Mouse (Mus musculus): ENCODE measurements around the gene Mvd. TPM values are rescaled to one million over a fixed set of nuclear protein-coding genes. Genes with fewer than 3 reads are reported as not detected.

The Mvd gene
- polyA plus RNA-seq, 1 experiment: 60.4 TPM

DNA sequence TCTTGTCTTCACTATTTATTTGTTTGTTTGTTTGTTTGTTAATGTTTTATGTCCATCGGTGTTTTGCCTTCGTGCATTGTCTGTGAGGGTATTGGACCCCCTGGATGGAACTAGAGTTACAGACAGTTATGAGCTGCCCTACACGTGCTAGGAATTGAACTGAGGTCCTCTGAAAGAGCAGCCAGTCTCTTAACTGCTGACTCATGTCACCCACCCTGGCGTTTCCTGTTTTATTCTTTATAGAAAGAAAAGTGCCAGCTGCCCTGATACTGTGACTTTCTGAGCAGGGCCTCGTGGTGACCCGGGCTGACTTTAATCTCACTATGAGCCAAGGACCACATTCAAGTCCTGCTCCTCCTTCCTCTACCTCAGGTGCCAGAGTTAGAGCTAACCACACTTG is 27.7 kb downstream of the Mvd start:
- TF ChIP-seq POLR2A (IDR thresholded peaks at IDR 0.05; ENCODE audit: insufficient read depth, low read length) (no peak), CTCF (IDR thresholded peaks at IDR 0.05; ENCODE audit: low read depth, low read length) (no peak), EP300 (IDR thresholded peaks at IDR 0.05; ENCODE audit: insufficient read depth, low read depth, low read length) (no peak)
- H3K27ac ChIP-seq (ENCODE audit: insufficient read depth, low read length): no peak overlapping the region
- no peak overlapping the region for H3K4me3 ChIP-seq (ENCODE audit: low read depth, low read length)
- peaks cover 52% of the 10 kb centered on the region for H3K36me3 ChIP-seq (ENCODE audit: control insufficient read depth, insufficient read depth, low read length, poor library complexity, severe bottlenecking)
- H3K9me3 ChIP-seq (replicated peaks; ENCODE audit: control insufficient read depth, insufficient read depth, low read length, poor library complexity, severe bottlenecking): no peaks in the 10 kb centered on the region
- H3K9ac ChIP-seq (ENCODE audit: low read depth, poor library complexity, severe bottlenecking): no peak overlapping the region
- H3K4me1 ChIP-seq (ENCODE audit: control insufficient read depth, insufficient read depth, low read length): no peaks in the 10 kb centered on the region
- no peaks in the 10 kb centered on the region for H3K27me3 ChIP-seq (ENCODE audit: control insufficient read depth, insufficient read depth, low read length, poor library complexity, severe bottlenecking)

DNA sequence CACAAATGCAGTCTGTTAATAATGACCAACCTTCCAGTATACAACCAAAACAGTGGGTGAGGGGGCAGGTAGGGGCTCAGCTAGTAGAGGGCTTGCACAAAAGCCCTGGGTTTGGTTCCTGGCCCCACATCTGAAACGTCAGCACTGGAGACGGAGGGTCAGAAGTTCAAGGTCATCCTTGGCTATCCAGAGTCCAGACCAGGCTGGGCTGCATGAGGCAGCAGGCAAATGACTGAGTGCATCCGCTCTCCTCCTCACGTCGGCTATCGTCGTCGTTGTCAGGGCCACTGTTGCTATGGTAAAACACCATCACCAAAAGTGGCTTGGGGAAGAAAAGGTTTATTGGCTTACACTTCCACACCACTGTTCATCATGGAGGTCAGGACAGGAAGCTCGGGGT is 28.9 kb downstream of the Mvd start:
- no peaks in the 10 kb centered on the region for H3K27me3 ChIP-seq (ENCODE audit: control insufficient read depth, insufficient read depth, low read length, poor library complexity, severe bottlenecking)
- peaks cover 63% of the 10 kb centered on the region for H3K36me3 ChIP-seq (ENCODE audit: control insufficient read depth, insufficient read depth, low read length, poor library complexity, severe bottlenecking)
- no peaks in the 10 kb centered on the region for H3K4me1 ChIP-seq (ENCODE audit: control insufficient read depth, insufficient read depth, low read length)
- H3K9me3 ChIP-seq (replicated peaks; ENCODE audit: control insufficient read depth, insufficient read depth, low read length, poor library complexity, severe bottlenecking): no peaks in the 10 kb centered on the region
- no peak overlapping the region for H3K9ac ChIP-seq (ENCODE audit: low read depth, poor library complexity, severe bottlenecking)
- no peak overlapping the region for H3K27ac ChIP-seq (ENCODE audit: insufficient read depth, low read length)
- no peak overlapping the region for H3K4me3 ChIP-seq (ENCODE audit: low read depth, low read length)
- TF ChIP-seq CTCF (IDR thresholded peaks at IDR 0.05; ENCODE audit: low read depth, low read length) (no peak), POLR2A (IDR thresholded peaks at IDR 0.05; ENCODE audit: insufficient read depth, low read length) (no peak), EP300 (IDR thresholded peaks at IDR 0.05; ENCODE audit: insufficient read depth, low read depth, low read length) (no peak)

DNA sequence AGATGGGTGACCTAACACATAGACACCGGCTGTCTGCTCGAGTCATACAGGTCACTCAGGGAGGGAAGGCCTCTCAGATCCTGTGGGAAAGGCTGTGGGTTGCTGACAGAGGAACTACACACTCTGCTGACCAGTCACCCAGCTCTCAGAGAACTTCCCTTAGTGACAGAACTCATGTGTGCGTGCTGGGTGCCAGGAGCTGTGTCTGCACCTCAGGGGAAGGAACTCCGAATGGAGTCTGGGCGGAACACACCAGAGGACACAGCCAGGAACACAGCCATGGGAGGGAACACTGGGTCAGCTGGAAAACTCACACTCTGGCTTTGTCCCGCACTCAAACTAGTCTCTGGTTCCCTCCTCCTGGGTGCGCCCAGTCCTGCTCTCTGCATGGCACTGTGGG is 35.5 kb downstream of the Mvd start:
- peaks cover 81% of the 10 kb centered on the region for H3K36me3 ChIP-seq (ENCODE audit: control insufficient read depth, insufficient read depth, low read length, poor library complexity, severe bottlenecking)

DNA sequence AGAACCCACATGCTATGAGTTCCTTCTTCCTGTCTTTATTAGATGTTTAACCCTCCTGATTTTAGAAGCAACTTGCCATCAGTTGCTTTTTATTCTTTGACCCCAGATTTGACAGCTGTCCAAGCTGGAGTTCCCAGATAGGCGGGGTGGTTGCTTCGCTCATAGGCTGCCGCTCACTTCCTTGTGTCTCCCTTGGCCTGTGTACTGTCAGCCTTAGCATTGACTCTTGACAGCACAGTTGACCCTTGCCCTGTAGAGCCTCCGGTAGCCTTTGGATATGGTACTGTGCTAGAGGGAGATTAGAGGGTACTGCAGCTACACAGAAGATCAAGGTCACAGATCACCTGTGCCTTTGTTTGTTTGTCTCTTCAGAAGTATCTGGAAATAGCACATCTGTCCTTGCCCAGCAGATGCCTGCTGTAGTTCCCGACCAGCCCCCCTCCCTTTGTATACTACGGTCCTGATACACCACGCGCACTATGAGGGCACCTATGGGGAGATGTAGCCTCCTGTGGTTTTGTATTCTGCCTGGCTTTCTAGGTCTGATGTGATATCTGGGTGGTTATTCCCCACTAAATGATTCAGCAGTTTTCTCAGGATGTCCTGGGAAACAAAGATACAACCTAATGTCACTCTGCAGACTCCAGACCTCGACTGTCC is 37.9 kb downstream of the Mvd start:
- H3K4me3 ChIP-seq (ENCODE audit: low read depth, low read length): no peak overlapping the region
- H3K4me1 ChIP-seq (ENCODE audit: control insufficient read depth, insufficient read depth, low read length): no peaks in the 10 kb centered on the region
- H3K27me3 ChIP-seq (ENCODE audit: control insufficient read depth, insufficient read depth, low read length, poor library complexity, severe bottlenecking): no peaks in the 10 kb centered on the region
- H3K9ac ChIP-seq (ENCODE audit: low read depth, poor library complexity, severe bottlenecking): no peak overlapping the region
- peaks cover 79% of the 10 kb centered on the region for H3K36me3 ChIP-seq (ENCODE audit: control insufficient read depth, insufficient read depth, low read length, poor library complexity, severe bottlenecking)
- no peaks in the 10 kb centered on the region for H3K9me3 ChIP-seq (replicated peaks; ENCODE audit: control insufficient read depth, insufficient read depth, low read length, poor library complexity, severe bottlenecking)
- no peak overlapping the region for H3K27ac ChIP-seq (ENCODE audit: insufficient read depth, low read length)
- TF ChIP-seq POLR2A (IDR thresholded peaks at IDR 0.05; ENCODE audit: insufficient read depth, low read length) (no peak), EP300 (IDR thresholded peaks at IDR 0.05; ENCODE audit: insufficient read depth, low read depth, low read length) (no peak), CTCF (IDR thresholded peaks at IDR 0.05; ENCODE audit: low read depth, low read length) (no peak)

More for the DNA sequence above, 35.5 kb downstream of the Mvd start:
- Histone ChIP-seq H3K27me3 (ENCODE audit: control insufficient read depth, insufficient read depth, low read length, poor library complexity, severe bottlenecking) (no peaks in the 10 kb centered on the region), H3K27ac (ENCODE audit: insufficient read depth, low read length) (no peak overlapping the region), H3K4me3 (ENCODE audit: low read depth, low read length) (no peak overlapping the region), H3K4me1 (ENCODE audit: control insufficient read depth, insufficient read depth, low read length) (no peaks in the 10 kb centered on the region), H3K9ac (ENCODE audit: low read depth, poor library complexity, severe bottlenecking) (no peak overlapping the region), H3K9me3 (replicated peaks; ENCODE audit: control insufficient read depth, insufficient read depth, low read length, poor library complexity, severe bottlenecking) (no peaks in the 10 kb centered on the region)
- TF ChIP-seq CTCF (IDR thresholded peaks at IDR 0.05; ENCODE audit: low read depth, low read length) (no peak), EP300 (IDR thresholded peaks at IDR 0.05; ENCODE audit: insufficient read depth, low read depth, low read length) (no peak), POLR2A (IDR thresholded peaks at IDR 0.05; ENCODE audit: insufficient read depth, low read length) (no peak)

DNA sequence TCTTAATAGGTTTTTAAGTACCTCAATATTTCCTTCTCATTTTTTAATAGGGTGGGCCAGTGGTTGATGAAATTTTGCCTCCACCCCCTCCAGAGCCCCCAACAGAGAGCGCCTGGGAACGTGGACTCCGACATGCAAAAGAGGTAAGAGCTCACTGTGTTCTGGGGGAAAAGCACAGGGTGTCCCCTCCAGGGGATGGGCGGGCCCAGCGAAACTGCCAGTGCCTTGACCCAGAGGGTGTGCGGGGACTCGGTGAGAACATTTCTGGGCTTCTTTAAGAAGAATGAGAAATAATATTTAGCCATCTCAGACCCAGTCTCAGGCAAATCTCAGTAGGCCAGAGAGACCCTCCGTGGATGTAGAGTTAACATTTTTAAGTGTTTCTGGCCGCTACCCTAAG is 45.0 kb downstream of the Mvd start:
- H3K36me3 ChIP-seq (ENCODE audit: control insufficient read depth, insufficient read depth, low read length, poor library complexity, severe bottlenecking): peaks cover 74% of the 10 kb centered on the region
- H3K9ac ChIP-seq (ENCODE audit: low read depth, poor library complexity, severe bottlenecking): no peak overlapping the region
- no peaks in the 10 kb centered on the region for H3K4me1 ChIP-seq (ENCODE audit: control insufficient read depth, insufficient read depth, low read length)
- H3K27ac ChIP-seq (ENCODE audit: insufficient read depth, low read length): no peak overlapping the region
- TF ChIP-seq EP300 (IDR thresholded peaks at IDR 0.05; ENCODE audit: insufficient read depth, low read depth, low read length) (no peak), POLR2A (IDR thresholded peaks at IDR 0.05; ENCODE audit: insufficient read depth, low read length) (no peak)
- no peaks in the 10 kb centered on the region for H3K9me3 ChIP-seq (replicated peaks; ENCODE audit: control insufficient read depth, insufficient read depth, low read length, poor library complexity, severe bottlenecking)
- no peaks in the 10 kb centered on the region for H3K27me3 ChIP-seq (ENCODE audit: control insufficient read depth, insufficient read depth, low read length, poor library complexity, severe bottlenecking)
- no peak overlapping the region for H3K4me3 ChIP-seq (ENCODE audit: low read depth, low read length)

DNA sequence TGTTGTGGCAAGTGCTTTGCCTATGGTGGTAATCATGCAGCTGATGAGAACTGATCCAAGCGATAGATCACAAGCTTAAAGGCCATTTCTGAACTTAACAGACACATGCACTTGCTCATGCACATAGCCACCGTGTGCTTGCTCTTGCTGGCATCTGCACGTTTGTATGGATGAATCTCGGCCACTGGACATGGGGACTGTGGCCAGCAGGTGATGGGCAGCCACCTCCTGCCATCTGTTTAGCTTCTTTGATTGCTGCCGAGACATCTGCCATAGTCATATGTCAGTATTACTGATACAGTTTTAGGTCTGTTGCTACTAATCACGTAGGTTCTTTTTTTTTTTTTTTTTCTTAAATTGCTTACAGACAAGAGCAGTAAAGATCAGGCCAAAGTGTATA is 47.9 kb downstream of the Mvd start:
- H3K27me3 ChIP-seq (ENCODE audit: control insufficient read depth, insufficient read depth, low read length, poor library complexity, severe bottlenecking): no peaks in the 10 kb centered on the region
- no peaks in the 10 kb centered on the region for H3K4me1 ChIP-seq (ENCODE audit: control insufficient read depth, insufficient read depth, low read length)
- no peak overlapping the region for H3K27ac ChIP-seq (ENCODE audit: insufficient read depth, low read length)
- TF ChIP-seq EP300 (IDR thresholded peaks at IDR 0.05; ENCODE audit: insufficient read depth, low read depth, low read length) (no peak), CTCF (IDR thresholded peaks at IDR 0.05; ENCODE audit: low read depth, low read length) (no peak), POLR2A (IDR thresholded peaks at IDR 0.05; ENCODE audit: insufficient read depth, low read length) (no peak)
- H3K4me3 ChIP-seq (ENCODE audit: low read depth, low read length): no peak overlapping the region
- H3K9me3 ChIP-seq (replicated peaks; ENCODE audit: control insufficient read depth, insufficient read depth, low read length, poor library complexity, severe bottlenecking): no peaks in the 10 kb centered on the region
- H3K9ac ChIP-seq (ENCODE audit: low read depth, poor library complexity, severe bottlenecking): no peak overlapping the region
- peaks cover 62% of the 10 kb centered on the region for H3K36me3 ChIP-seq (ENCODE audit: control insufficient read depth, insufficient read depth, low read length, poor library complexity, severe bottlenecking)
